Mouse (Mus musculus): ENCODE results near the gene Olfr1002.
"Not testable (repeated sequence)": the region's sequence is repeated elsewhere in the genome, so short reads cannot be mapped to it uniquely, and the experiment has no call there.

Gene Olfr1002

GRCm38 (mm10) chr2:85650604-85651003 is at the start of gene Olfr1002:
TSS of gene Olfr1002 (minus strand) at chr2:85650704.
- in situ Hi-C loops (cut with MboI; ENCODE audit: unreplicated experiment in 2 of 2), result no loop called here

GRCm38 (mm10) chr2:85689131-85689530 is 38.6 kb upstream of the Olfr1002 start, which contains the start of gene Olfr1008:
TSS of gene Olfr1008 (plus strand) at chr2:85689431.
- in situ Hi-C loops (cut with MboI; ENCODE audit: unreplicated experiment in 2 of 2), result no loop called here

- in situ Hi-C loops (cut with MboI; ENCODE audit: unreplicated experiment in 2 of 2), result no loop called here
These were observed 28.2 kb upstream of the Olfr1002 start, which contains the start of gene Olfr1006 for GRCm38 (mm10) chr2:85678667-85679066. TSS of gene Olfr1006 (minus strand) at chr2:85678767.

- in situ Hi-C loops (cut with MboI; ENCODE audit: unreplicated experiment in 2 of 2), result not testable (repeated sequence)
These were observed 13.9 kb upstream of the Olfr1002 start, which contains the start of gene Olfr154 for GRCm38 (mm10) chr2:85664355-85664754. TSS of gene Olfr154 (minus strand) at chr2:85664455.

- in situ Hi-C loops (cut with MboI; ENCODE audit: unreplicated experiment in 2 of 2), result no loop called here
These were observed 38.7 kb downstream of the Olfr1002 start, which contains the start of gene Olfr1000 for GRCm38 (mm10) chr2:85611803-85612202. TSS of gene Olfr1000 (minus strand) at chr2:85611903.

Data from v-Abl transformed pro-B cells (cell line).